Mouse (Mus musculus): ENCODE measurements around the gene Ppia.
"Not testable (repeated sequence)": the region's sequence is repeated elsewhere in the genome, so short reads cannot be mapped to it uniquely, and the experiment has no call there.

Gene Ppia

DNA sequence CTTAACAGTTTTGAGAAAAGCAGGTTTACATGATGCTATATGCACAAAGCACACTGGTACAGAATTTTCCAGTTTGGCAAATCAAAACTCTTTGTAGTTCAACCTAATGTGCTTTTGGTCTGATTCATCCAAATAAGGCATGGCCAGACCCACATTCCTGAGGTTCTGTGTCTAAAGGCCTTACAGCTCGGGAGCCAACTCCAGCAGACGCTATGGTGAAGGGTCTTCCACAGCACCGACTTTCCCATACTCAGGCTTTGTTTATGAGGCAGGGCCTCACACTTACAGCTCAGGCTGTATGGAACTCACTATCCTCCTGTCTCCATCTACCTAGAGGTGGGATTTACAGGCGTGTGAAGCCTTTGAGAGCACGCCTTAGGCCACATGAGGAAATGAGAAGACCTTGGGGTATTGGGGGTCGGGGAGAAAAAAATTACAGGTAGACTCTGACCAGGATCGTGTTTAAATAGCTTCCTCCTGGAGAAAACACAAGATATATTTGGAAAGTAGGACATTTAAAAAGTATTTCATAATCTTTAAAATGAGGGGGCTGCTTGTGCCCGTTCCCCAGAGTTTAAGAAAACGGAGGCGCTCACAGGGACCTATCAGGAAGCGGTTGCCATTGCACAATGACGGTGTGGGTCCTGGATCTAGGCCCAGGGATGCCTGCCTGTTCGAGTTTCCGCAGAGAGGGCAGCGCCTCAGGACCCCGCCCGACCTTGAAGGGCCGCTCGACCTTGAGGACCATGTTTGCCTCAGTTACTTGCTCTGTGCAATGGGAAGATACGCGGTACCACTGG, at the start of gene Ppia:
TSS of gene Ppia (plus strand) at position 693 of the 800 bp plus-strand sequence.
- DNase-seq (ENCODE audit: low spot score): no peak

DNA sequence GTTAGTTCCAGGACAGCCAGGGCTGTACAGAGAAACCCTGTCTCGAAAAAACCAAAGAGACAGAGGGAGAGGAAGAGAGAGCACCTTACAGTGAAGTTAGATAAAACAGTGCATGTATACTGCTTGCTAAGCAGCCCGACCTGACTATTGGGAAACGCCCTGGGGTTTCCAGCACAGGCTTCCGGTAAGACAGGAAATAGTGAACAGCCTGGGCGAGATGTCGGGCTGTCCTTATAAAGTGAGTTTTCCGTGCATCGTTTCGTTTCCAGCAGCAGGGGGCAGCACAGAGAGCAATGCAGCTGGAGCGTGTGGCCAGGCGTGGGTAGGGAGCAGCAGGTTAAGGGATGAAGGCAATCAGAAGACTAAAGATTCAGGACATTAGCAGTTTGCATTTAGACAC, 49.4 kb upstream of the Ppia start:
- DNase-seq (ENCODE audit: low spot score): peak; percentile 82

DNA sequence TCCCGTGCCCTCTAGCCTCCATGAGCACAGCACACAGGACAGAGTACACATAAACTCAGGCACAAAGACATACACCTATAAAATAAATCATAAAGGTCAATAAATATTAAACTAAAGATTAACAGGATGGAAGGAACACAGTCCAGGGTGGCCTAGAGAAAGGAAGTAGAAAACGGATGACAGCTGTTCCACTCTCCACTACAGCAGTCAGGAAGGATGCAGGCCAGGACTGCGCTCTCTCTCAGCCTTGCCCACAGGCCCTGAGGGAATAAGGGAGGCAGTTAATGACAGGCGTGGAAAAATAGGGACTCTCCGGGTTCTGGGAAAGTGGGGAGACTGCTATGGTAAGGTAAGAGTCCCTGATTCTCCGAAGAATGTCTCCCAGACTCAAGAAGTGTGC, 48.8 kb upstream of the Ppia start:
- no peak for DNase-seq (ENCODE audit: low spot score)

GRCm38 (mm10) chr11:6367156-6367555, 48.1 kb upstream of the Ppia start:
- DNase-seq (ENCODE audit: low spot score): no peak

DNA sequence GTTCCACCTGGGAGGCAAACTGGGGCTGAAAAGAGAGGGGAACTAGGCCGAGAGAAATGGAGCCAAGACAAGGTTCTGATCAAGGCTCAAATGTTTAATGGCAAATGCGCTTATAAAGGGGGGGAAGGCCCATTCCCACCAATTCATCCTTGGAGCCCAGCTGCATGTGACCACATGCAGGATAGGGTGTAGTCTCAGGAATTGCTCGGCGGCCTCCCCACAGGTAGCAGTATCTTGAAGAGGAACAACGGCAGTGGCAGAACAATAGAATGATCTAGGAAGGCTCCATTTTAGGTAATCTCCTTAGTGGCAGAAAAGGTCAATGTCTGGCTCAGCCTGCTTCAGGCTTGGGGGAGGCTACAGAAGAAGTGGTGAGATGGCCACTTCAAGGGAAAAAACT, 47.3 kb upstream of the Ppia start:
- DNase-seq (ENCODE audit: low spot score): not testable (repeated sequence)

- no peak for DNase-seq (ENCODE audit: low spot score)
Observed at GRCm38 (mm10) chr11:6371376-6372155, 43.7 kb upstream of the Ppia start.

DNA sequence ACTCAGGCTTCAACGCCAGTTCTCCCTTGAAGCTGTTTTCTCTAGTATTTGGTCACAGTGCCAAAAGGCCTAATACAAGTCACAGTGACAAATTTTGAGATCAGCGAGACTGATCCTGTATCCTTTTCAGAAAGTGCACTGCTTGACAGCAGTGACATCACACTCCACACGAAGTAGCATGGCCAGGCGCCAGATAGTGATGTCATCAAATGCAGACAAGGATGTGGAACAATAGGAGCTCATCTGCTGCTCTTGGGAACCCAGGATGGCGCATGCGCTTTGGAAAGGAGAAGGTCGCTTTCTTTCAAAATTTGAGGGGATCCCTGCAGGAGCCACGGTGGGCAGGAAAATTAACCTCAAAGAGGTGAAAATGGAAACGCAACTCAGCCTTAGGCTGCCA, 42.5 kb upstream of the Ppia start:
- DNase-seq (ENCODE audit: low spot score): no peak

DNA sequence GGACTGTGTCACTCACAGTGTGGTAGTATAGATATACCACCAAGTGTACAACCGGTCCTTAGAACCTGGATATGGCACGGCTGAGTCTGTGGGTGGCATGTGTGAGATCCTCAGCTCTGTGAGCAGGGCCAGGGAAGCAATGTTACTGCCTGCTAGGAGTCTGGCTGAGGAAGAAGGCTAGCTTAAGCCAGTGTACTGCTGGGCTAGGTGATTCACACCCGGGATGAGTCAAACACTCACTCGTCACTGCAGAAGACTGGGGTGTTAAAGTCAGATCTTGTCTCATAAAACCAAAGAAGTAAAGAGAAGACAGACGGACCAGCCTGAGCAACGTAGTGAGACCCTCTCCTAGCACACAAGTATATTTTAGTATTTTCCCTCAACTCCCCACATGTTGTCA, 34.3 kb upstream of the Ppia start:
- no peak for DNase-seq (ENCODE audit: low spot score)

GRCm38 (mm10) chr11:6388126-6388725, 27.0 kb upstream of the Ppia start:
- no peak for DNase-seq (ENCODE audit: low spot score)

DNA sequence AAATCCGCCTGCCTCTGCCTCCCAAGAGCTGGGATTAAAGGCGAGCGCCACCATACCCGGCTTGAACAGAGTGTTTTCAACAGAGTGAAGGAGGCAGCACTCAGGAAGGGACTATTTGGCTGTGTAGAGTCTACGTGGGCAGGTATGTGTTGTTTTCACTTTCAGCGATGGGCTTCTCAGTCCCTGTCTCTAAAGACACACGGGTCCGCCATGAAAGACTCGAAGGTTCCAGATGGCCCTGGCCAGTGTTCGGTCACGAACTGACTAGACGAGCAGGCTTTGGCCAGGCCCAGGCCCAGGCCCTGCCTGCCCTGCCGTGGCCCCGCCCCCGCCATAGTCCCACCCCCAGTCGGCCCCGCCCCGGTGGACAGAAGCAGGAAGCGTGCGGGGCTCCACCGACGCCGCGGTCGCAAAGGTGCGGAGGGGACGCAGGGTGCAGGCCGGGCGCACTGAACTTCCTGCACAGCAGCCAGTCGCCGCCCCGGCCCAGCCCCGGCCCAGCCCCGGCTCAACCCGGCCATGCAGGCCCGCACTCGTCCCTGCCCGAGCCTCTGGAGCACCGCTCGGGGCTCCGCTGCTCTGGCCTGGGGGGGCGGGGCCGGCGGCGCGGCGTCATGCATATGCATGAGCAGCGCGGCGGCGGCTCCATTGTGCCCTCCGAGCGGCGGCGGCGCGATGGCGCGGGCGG, 26.4 kb upstream of the Ppia start, which contains the start of gene Zmiz2:
TSS of gene Zmiz2 (plus strand) at position 349 of the 688 bp plus-strand sequence.
- peak; percentile 89 for DNase-seq (ENCODE audit: low spot score)

GRCm38 (mm10) chr11:6389483-6389921, 25.7 kb upstream of the Ppia start:
- no peak for DNase-seq (ENCODE audit: low spot score)

DNA sequence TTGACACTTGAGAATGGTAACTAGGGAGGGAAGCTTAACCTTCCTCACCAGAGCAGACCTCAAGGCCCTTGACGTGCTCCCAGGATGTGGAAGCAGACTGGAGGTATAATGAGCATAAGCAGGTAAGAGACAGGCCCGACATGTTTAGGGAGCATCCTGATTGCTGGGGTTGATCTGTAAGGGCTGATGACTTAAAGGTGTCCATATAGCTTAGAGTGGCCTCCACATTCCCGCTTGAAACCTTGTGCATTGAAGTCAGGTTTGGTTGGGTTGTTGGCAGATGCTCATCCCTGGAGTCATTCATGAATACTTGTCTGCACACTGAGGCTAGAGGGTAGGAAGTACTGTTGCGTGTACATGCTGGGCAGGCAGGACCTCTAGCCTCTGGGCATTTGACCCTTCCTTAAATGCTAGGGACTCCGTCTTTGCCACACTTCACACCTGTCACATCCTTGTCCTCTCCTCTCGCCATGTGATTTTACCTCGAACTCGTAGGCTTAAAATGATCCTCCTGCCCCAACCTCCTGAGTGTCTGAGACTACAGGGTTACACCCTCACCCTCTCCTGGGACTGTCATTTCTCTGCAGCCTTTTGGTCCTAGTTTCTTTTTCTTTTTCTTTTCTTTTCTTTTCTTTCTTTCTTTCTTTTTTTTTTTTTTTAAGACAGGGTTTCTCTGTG, 24.7 kb upstream of the Ppia start:
- DNase-seq (ENCODE audit: low spot score): no peak

- DNase-seq (ENCODE audit: low spot score): no peak
Observed at GRCm38 (mm10) chr11:6391516-6392276, 23.5 kb upstream of the Ppia start.

DNA sequence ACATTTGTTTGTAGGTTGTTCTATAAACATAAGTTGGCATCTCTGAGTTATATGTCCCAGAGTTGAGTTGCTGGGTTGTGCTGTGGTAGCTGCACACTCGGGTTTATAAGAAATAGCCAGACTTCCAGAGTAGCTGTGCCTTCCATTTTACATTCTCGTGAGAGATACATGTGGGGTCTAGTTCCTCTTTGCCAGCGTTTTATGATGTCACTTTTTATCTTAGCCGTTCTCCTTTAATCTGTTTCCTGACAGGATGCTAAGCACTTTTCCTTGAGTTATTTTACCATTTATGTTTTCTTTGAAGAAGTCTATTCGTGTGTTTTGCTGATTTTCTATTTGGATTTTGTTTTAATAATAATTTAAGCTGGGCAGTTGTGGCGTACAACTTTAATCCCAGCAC, 22.4 kb upstream of the Ppia start:
- no peak for DNase-seq (ENCODE audit: low spot score)

DNA sequence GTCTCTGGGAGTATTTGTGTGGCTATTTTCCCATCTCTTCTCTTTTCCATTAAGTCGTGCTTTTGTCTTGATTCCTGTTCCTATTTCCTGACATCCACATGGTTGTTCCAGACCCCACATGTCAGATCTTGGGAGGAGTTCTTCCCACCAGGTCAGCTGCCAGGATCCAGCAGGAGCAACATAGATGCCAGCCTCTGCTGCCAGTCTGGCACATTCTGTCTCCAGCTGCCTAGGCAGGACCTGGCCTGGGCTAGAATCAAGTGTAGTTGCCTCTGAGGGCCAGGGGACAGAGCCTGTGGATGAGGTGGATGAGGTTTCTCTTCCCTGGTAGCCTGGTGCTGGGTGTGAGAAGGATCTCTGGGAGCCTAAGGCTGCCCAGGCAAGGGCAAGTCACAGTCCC, 21.4 kb upstream of the Ppia start:
- DNase-seq (ENCODE audit: low spot score): no peak

- no peak for DNase-seq (ENCODE audit: low spot score)
Observed at GRCm38 (mm10) chr11:6395565-6395964, 19.7 kb upstream of the Ppia start.

GRCm38 (mm10) chr11:6398141-6398540, 17.1 kb upstream of the Ppia start:
- DNase-seq (ENCODE audit: low spot score): no peak

DNA sequence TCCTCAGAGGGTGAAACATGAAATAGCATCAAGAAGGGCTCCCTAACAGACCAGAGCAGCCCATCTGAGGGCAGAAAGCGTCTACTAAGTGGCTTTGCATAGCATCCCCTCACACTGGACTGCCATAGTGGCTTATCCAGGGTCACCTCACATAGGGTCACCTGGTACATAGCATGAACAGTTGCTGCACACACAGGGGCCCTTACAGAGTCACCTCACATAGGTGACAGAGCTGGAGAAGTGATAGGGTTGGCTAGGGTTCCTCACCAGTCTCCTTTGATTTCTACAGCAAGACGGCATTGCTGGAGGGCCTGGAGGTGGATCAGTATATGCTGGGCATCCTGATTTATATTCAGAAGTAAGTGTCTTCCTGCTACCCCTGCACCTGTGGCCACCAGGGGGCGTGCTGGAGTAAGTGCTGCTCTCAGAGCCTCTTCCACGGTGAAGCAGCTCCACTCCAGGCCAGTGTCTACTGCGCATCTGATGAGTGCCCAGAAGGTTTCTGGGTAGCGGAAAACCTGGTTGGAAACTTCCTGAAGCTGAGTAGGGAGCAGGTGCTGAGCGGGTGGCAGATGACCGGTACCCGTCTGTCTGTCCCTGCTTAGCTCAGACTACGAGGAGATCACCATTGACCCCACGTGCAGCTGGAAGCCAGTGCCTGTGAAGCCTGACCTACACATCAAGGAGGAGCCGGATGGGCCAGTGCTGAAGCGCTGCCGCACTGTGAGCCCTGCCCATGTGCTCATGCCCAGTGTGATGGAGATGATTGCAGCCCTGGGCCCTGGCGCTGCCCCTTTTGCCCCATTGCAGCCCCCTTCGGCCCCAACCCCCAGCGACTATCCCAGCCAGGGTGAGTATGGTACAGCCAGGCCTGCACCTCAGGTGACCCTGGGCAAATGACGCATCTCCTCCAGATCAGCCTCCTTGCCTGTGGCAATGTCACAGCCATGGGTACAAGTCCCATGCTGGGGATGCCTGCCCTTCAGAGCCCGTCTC, 12.4 kb upstream of the Ppia start:
- DNase-seq (ENCODE audit: low spot score): peak; percentile 60

- no peak for DNase-seq (ENCODE audit: low spot score)
Observed at GRCm38 (mm10) chr11:6403830-6404405, 11.3 kb upstream of the Ppia start.
